Mouse (Mus musculus): ENCODE measurements around the gene Taf8.
A peak's percentile ranks its signal among the peaks of the same experiment; 100 is the strongest.

Taf8 gene

GRCm38 (mm10) chr17:47501946-47502706, at the start of gene Taf8:
TSS of gene Taf8 (minus strand) at chr17:47502292.
- peak; percentile 94 for DNase-seq

DNA sequence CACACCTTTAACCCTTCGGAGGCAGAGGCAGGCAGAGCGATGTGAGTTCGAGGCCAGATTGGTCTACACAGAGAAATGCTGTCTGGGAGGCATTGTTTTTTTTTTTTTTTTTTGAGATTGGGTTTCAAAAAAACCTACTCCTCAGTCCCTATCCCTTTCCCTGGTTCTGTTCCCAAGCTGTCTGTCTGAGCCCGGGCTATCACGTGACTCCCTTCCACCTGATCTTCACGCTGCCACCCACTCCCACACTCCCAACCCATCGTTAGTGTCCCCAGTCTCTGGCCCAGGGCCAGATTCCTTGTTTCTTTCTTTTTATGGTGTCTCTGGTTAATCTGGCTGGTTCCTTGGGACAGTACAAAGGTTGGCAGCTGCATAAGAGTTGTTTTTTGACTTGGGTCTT, 49.0 kb upstream of the Taf8 start:
- no peak for DNase-seq

DNA sequence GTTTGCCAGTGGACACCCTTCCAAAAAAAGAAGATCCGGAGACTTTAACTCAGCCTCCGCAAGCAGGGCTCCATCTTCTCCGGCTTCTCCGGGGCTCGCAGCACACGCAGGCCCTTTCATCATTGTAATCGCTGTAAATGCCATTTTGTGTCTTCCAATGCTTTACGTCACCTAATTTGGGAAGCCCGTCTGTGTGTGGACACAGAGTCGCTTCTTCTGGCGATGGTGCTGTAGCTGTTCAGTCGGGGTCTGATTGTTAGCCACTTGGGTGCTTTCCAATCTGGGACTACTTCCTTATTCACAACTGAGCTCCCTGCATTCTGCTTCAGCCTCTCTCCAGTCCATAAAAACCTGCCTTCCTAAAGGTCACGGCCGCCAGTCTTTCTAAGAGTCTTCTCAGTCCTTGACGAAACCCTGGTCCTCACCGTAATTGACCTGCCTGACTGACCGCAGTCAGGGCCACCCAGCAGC, 43.8 kb upstream of the Taf8 start:
- peak; percentile 25 for DNase-seq

GRCm38 (mm10) chr17:47545154-47545553, 43.1 kb upstream of the Taf8 start:
- no peak for DNase-seq

- peak; percentile 36 for DNase-seq
Observed at GRCm38 (mm10) chr17:47543051-47543650, 41.1 kb upstream of the Taf8 start.

- peak; percentile 19 for DNase-seq
Observed at GRCm38 (mm10) chr17:47542061-47542460, 40.0 kb upstream of the Taf8 start.

DNA sequence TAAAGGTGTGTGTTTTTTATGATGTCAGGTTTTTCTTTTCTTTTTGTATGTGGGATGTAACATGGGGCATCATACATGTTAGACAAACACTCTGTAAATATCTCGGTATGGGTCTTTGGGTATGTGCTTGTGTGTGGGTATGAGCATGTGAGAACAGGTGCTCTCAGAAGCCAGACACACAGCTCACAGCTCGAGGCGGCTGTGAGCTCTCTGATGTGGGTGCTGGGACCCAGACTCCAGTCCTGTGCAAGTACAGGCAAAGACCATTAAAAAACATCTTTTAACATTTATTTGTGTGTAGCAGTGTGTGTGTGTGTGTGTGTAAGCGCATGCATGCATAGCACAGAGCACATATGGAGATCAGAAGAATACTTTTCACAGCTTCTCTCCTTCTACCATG, 37.0 kb upstream of the Taf8 start:
- no peak for DNase-seq

- no peak for DNase-seq
Observed at GRCm38 (mm10) chr17:47538049-47538448, 36.0 kb upstream of the Taf8 start.

- no peak for DNase-seq
Observed at GRCm38 (mm10) chr17:47535812-47536236, 33.7 kb upstream of the Taf8 start.

DNA sequence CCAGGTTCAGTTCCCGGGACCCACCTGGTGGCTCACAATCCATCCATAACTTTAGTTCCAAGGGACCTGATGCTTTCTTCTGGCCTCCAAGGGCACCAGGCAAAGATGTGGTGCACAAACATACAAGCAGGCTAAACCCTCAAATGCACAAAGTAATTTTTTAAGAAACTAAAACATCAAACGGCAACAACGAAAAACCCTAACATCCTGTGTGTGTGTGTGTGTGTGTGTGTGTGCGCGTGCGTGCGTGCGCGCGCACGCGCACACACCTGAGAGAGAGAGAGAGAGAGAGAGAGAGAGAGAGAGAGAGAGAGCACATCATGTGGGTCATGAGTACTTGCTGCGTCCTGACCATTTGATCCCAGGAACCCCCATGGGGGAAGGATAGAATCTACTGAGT, 31.6 kb upstream of the Taf8 start:
- no peak for DNase-seq

GRCm38 (mm10) chr17:47532364-47532763, 30.3 kb upstream of the Taf8 start:
- no peak for DNase-seq

DNA sequence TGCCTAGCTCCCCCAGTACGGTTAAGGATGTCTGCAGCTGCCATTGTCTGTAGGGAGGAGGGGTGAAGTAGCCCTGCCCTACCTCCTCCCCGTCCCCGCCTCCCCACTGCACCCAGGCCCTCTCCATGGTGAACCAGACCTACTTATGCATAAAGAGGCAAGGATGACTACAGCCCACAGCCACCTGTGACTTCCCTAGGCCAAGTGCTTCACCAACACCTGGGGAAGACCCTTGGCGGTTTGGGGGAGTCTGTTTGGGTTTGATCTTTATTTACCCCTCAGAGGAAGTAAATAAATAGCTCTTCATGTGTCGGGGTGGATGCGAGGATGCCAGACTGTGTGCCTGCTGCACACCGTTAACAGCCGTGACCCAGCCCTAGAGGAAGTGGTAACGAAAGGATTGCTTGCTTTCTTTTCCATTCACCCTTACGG, 29.3 kb upstream of the Taf8 start:
- no peak for DNase-seq

- no peak for DNase-seq
Observed at GRCm38 (mm10) chr17:47529595-47529994, 27.5 kb upstream of the Taf8 start.

DNA sequence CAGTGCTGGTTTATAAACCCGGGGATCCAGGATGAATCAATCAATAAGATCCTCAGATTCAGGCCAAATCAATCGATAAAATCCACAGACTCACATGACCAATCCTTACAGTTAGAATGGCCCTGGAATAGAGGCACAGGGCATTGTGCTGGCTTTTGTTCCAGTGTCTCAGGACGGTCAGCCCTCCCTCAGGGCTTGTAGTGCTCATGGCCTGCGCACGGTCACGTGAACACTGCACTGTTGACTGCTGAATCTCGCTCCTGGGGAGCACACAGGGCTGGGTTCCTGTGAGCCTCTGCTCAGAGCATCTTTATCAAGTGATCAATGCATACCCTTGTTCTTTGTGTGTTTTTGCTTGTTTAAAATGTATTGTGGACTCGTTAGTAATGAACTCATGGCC, 26.8 kb upstream of the Taf8 start:
- no peak for DNase-seq

DNA sequence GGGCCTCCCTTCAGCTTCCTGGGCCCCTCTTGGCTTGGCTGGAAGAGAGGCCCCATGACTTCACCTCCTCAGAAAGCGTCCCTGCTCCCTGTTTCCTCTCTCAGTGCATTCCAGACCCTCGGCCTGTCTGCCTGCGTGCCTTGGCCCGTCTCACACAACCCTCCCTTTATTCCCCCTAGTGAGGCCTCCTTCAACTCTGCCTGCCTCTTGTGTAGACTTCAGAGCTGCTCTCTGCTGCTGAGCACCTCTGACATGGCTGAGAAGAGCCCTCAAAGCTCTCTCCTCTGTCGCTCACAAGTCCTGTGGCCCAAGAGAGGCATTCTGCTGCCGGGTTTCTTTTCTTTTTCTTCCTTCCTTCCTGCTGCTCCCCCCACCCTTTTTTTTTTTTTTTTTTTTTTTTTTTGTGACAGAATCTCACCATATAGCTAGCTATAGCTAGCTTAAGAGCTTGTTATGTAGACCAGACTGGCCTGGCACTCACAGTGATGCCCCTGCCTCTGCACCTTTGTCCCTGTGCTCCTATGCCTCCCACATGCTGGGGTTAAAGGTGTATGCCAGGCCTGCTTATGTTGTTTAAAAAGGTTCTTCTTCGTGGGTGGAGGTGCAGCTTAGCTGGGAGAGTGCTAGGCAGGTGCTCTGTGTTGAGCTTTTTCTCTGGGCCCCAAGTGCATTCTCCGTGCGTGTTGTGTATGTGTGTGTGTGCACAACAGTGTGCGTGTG, 25.6 kb upstream of the Taf8 start:
- peak; percentile 67 for DNase-seq

GRCm38 (mm10) chr17:47526856-47527520, 24.9 kb upstream of the Taf8 start:
- DNase-seq = no peak

DNA sequence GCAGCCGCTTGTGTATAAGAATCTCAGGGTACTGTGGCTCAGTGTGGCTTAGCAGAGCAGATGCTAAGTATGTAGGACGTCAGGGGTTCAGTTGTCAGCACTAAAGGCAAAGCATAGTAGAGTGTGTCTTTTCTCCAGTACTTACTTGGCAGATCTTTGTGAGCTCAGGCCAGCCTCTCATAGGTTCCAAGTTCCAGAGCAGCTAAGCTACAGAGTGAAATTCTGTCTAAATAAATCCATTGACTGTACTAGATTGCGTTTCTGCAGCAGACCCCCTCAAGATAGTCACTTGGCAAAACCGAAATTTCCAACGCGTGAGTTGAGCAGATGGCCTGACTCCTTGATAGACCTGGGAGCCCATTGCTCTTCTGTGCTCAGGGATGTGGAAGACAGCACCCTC, 22.9 kb upstream of the Taf8 start:
- DNase-seq = no peak

- DNase-seq = no peak
Observed at GRCm38 (mm10) chr17:47524055-47524454, 22.0 kb upstream of the Taf8 start.

DNA sequence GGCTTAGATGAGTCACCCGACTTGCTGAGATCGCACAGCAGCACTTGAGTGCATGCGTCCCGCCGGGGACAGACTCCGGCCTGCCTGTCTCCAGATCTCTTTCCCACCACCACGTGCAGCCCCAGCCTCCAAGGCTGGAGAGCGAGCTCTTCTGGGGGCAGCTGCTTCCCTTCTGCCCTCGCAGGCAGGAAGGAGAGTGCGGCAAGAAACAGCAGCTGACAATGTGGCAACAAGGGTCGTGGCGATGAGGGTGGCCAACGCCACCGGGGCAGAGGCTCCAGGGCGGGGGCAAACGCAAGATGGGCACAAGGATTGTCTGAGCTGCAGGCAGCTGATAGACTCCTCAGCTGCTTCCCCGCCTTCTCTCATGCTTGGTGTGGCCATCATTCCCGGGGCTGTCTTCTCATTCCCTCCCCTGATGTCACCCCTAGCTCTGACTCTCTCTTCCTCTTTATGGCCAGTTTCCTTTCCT, 21.2 kb upstream of the Taf8 start:
- peak; percentile 81 for DNase-seq

- DNase-seq = no peak
Observed at GRCm38 (mm10) chr17:47522536-47522935, 20.4 kb upstream of the Taf8 start.

- peak; percentile 90 for DNase-seq
Observed at GRCm38 (mm10) chr17:47521551-47522258, 19.6 kb upstream of the Taf8 start.

GRCm38 (mm10) chr17:47518205-47518604, 16.1 kb upstream of the Taf8 start:
- DNase-seq = peak; percentile 77

Data from lung, postnatal 10 days (tissue).